Mouse (Mus musculus): ENCODE measurements around the gene Hist1h1e. TPM values are rescaled to one million over a fixed set of nuclear protein-coding genes. Genes with fewer than 3 reads are reported as not detected.

The Hist1h1e gene
- 16.6 TPM for polyA plus RNA-seq (2017; shearing (Covaris generic))

GRCm38 (mm10) chr13:23622175-23622671 is at the start of gene Hist1h1e:
TSS of gene Hist1h1e (minus strand) at chr13:23622558.

GRCm38 (mm10) chr13:23620733-23621531 is 1.4 kb downstream of the Hist1h1e start, which contains the start of gene Hist1h2be:
TSS of gene Hist1h2be (minus strand) at chr13:23621124.

GRCm38 (mm10) chr13:23581408-23582218 is 40.7 kb downstream of the Hist1h1e start, which contains the start of gene Hist1h4d:
TSS of gene Hist1h4d (plus strand) at chr13:23581598.

GRCm38 (mm10) chr13:23575271-23575851 is 47.0 kb downstream of the Hist1h1e start, which contains the start of gene Hist1h3d:
TSS of gene Hist1h3d (plus strand) at chr13:23575763.

GRCm38 (mm10) chr13:23573898-23574524 is 48.3 kb downstream of the Hist1h1e start, which contains the start of the genes Hist1h2bf and Hist1h2ad:
TSS of gene Hist1h2bf (minus strand) at chr13:23574196.
TSS of gene Hist1h2ad (plus strand) at chr13:23574381.

GRCm38 (mm10) chr13:23571022-23571503 is 51.3 kb downstream of the Hist1h1e start, which contains the start of the genes Hist1h2ae and Hist1h2bg:
TSS of gene Hist1h2ae (minus strand) at chr13:23571220.
TSS of gene Hist1h2bg (plus strand) at chr13:23571396.

Other genes starting within 250 kb of the Hist1h1e start
- gene Abt1, start 198.7 kb downstream of the Hist1h1e start, polyA plus RNA-seq (2017; shearing (Covaris generic)), result 12.4 TPM
- gene Btn1a1, start 156.7 kb downstream of the Hist1h1e start, polyA plus RNA-seq (2017; shearing (Covaris generic)), result not detected
- not detected for gene Btn2a2, start 133.7 kb downstream of the Hist1h1e start, polyA plus RNA-seq (2017; shearing (Covaris generic))
- 4.6 TPM for gene Hist1h4h, start 91.5 kb downstream of the Hist1h1e start, polyA plus RNA-seq (2017; shearing (Covaris generic))
- gene Hist1h2af, start 88.7 kb downstream of the Hist1h1e start, polyA plus RNA-seq (2017; shearing (Covaris generic)), result not detected
- not detected for gene Hist1h3g, start 87.1 kb downstream of the Hist1h1e start, polyA plus RNA-seq (2017; shearing (Covaris generic))
- 0.29 TPM for gene Hist1h2bh, start 79.2 kb downstream of the Hist1h1e start, polyA plus RNA-seq (2017; shearing (Covaris generic))
- 0.24 TPM for gene Hist1h3f, start 78.5 kb downstream of the Hist1h1e start, polyA plus RNA-seq (2017; shearing (Covaris generic))
- gene Hist1h4f, start 70.9 kb downstream of the Hist1h1e start, polyA plus RNA-seq (2017; shearing (Covaris generic)), result not detected
- 0.40 TPM for gene Hist1h1d, start 69.3 kb downstream of the Hist1h1e start, polyA plus RNA-seq (2017; shearing (Covaris generic))
- gene Hist1h3e, start 60.2 kb downstream of the Hist1h1e start, polyA plus RNA-seq (2017; shearing (Covaris generic)), result 0.90 TPM
- 1.6 TPM for gene Hist1h2ae, start 51.3 kb downstream of the Hist1h1e start, polyA plus RNA-seq (2017; shearing (Covaris generic))
- 2.2 TPM for gene Hist1h2bg, start 51.2 kb downstream of the Hist1h1e start, polyA plus RNA-seq (2017; shearing (Covaris generic))
- gene Hist1h2bf, start 48.4 kb downstream of the Hist1h1e start, polyA plus RNA-seq (2017; shearing (Covaris generic)), result 1.3 TPM
- not detected for gene Hist1h2ad, start 48.2 kb downstream of the Hist1h1e start, polyA plus RNA-seq (2017; shearing (Covaris generic))
- gene Hist1h3d, start 46.8 kb downstream of the Hist1h1e start, polyA plus RNA-seq (2017; shearing (Covaris generic)), result not detected
- 32.4 TPM for gene Hist1h4d, start 41.0 kb downstream of the Hist1h1e start, polyA plus RNA-seq (2017; shearing (Covaris generic))
- 5.6 TPM for gene Hist1h2be, start 1.4 kb downstream of the Hist1h1e start, polyA plus RNA-seq (2017; shearing (Covaris generic))
- 0.23 TPM for gene Hist1h2ac, start 61.4 kb upstream of the Hist1h1e start, polyA plus RNA-seq (2017; shearing (Covaris generic))
- 8.8 TPM for gene Hist1h2bc, start 61.6 kb upstream of the Hist1h1e start, polyA plus RNA-seq (2017; shearing (Covaris generic))
- not detected for gene Hist1h1t, start 73.3 kb upstream of the Hist1h1e start, polyA plus RNA-seq (2017; shearing (Covaris generic))
- 2.7 TPM for gene Hist1h4c, start 75.9 kb upstream of the Hist1h1e start, polyA plus RNA-seq (2017; shearing (Covaris generic))
- 2.8 TPM for gene Hfe, start 88.3 kb upstream of the Hist1h1e start, polyA plus RNA-seq (2017; shearing (Covaris generic))
- 17.4 TPM for gene Hist1h1c, start 116.2 kb upstream of the Hist1h1e start, polyA plus RNA-seq (2017; shearing (Covaris generic))
- gene Hist1h3c, start 123.0 kb upstream of the Hist1h1e start, polyA plus RNA-seq (2017; shearing (Covaris generic)), result 0.50 TPM
- gene Hist1h2bb, start 124.2 kb upstream of the Hist1h1e start, polyA plus RNA-seq (2017; shearing (Covaris generic)), result 2.5 TPM
- gene Hist1h2ab, start 128.6 kb upstream of the Hist1h1e start, polyA plus RNA-seq (2017; shearing (Covaris generic)), result 0.79 TPM
- gene Hist1h3b, start 129.7 kb upstream of the Hist1h1e start, polyA plus RNA-seq (2017; shearing (Covaris generic)), result not detected
- gene Hist1h4b, start 134.5 kb upstream of the Hist1h1e start, polyA plus RNA-seq (2017; shearing (Covaris generic)), result 11.3 TPM
- gene Hist1h4a, start 138.7 kb upstream of the Hist1h1e start, polyA plus RNA-seq (2017; shearing (Covaris generic)), result not detected
- 1.9 TPM for gene Hist1h3a, start 139.8 kb upstream of the Hist1h1e start, polyA plus RNA-seq (2017; shearing (Covaris generic))
- gene Hist1h1a, start 141.1 kb upstream of the Hist1h1e start, polyA plus RNA-seq (2017; shearing (Covaris generic)), result 0.95 TPM
- gene Trim38, start 147.4 kb upstream of the Hist1h1e start, polyA plus RNA-seq (2017; shearing (Covaris generic)), result not detected
- gene Slc17a2, start 184.4 kb upstream of the Hist1h1e start, polyA plus RNA-seq (2017; shearing (Covaris generic)), result not detected
- gene Slc17a3, start 216.9 kb upstream of the Hist1h1e start, polyA plus RNA-seq (2017; shearing (Covaris generic)), result not detected
- not detected for gene Slc17a1, start 245.2 kb upstream of the Hist1h1e start, polyA plus RNA-seq (2017; shearing (Covaris generic))